Mouse (Mus musculus) adrenal gland, postnatal 4 days (tissue): Measurements from ENCODE around the gene Kcnh2. TPM values are rescaled to one million over a fixed set of nuclear protein-coding genes. Genes with fewer than 3 reads are reported as not detected.

Source experiments
- total RNA-seq, 2 experiments: library from RNA; stranded (reverse); gene quantifications; 2 replicates each; pipeline ENCODE4 v1.2.3; 2021

Kcnh2 gene
- total RNA-seq, 2 experiments from 2014 or later = 38.6 to 42.4 TPM

Other genes with a start within 250 kb of the Kcnh2 start
- 10 to 100 TPM; 12.3 to 14.1 TPM for gene Nupl2, start 186.6 kb downstream of the Kcnh2 start, total RNA-seq
- 10 to 100 TPM; 11.5 to 12.3 TPM for gene Nos3, start 13.2 kb upstream of the Kcnh2 start, total RNA-seq
- under 1 TPM; 0.42 to 0.62 TPM for gene Atg9b, start 40.5 kb upstream of the Kcnh2 start, total RNA-seq
- 10 to 100 TPM; 73.9 to 84.8 TPM for gene Abcb8, start 42.1 kb upstream of the Kcnh2 start, total RNA-seq
- gene Asic3, start 61.8 kb upstream of the Kcnh2 start, total RNA-seq = under 1 TPM; 0.20 to 0.22 TPM
- 10 to 100 TPM; 42.6 to 43.9 TPM for gene Cdk5, start 71.9 kb upstream of the Kcnh2 start, total RNA-seq
- 10 to 100 TPM; 60.8 to 70.1 TPM for gene Slc4a2, start 72.2 kb upstream of the Kcnh2 start, total RNA-seq
- 100 to 1,000 TPM; 108 to 127 TPM for gene Fastk, start 93.7 kb upstream of the Kcnh2 start, total RNA-seq
- 10 to 100 TPM; 11.1 to 11.3 TPM for gene Tmub1, start 96.2 kb upstream of the Kcnh2 start, total RNA-seq
- gene Agap3, start 100.6 kb upstream of the Kcnh2 start, total RNA-seq = 10 to 100 TPM; 88.4 to 89.2 TPM
- under 1 TPM in 1 of 2 experiments, not detected in 1; 0.11 TPM for gene Gbx1, start 175.6 kb upstream of the Kcnh2 start, total RNA-seq
- 1 to 10 TPM; 2.6 to 3.0 TPM for gene Asb10, start 189.4 kb upstream of the Kcnh2 start, total RNA-seq
- gene 4931409K22Rik, start 205.2 kb upstream of the Kcnh2 start, total RNA-seq = under 1 TPM in 1 of 2 experiments, not detected in 1; 0.11 TPM
- gene Abcf2, start 225.9 kb upstream of the Kcnh2 start, total RNA-seq = 10 to 100 TPM; 54.7 to 59.8 TPM
- gene Chpf2, start 235.1 kb upstream of the Kcnh2 start, total RNA-seq = 10 to 100 TPM; 59.1 to 68.4 TPM